Mouse (Mus musculus): Measurements from ENCODE around the gene Aff3. TPM values are rescaled to one million over a fixed set of nuclear protein-coding genes. Genes with fewer than 3 reads are reported as not detected.

Aff3 gene
- polyA plus RNA-seq, 1 experiment from 2014 or later, result 38.0 TPM

DNA sequence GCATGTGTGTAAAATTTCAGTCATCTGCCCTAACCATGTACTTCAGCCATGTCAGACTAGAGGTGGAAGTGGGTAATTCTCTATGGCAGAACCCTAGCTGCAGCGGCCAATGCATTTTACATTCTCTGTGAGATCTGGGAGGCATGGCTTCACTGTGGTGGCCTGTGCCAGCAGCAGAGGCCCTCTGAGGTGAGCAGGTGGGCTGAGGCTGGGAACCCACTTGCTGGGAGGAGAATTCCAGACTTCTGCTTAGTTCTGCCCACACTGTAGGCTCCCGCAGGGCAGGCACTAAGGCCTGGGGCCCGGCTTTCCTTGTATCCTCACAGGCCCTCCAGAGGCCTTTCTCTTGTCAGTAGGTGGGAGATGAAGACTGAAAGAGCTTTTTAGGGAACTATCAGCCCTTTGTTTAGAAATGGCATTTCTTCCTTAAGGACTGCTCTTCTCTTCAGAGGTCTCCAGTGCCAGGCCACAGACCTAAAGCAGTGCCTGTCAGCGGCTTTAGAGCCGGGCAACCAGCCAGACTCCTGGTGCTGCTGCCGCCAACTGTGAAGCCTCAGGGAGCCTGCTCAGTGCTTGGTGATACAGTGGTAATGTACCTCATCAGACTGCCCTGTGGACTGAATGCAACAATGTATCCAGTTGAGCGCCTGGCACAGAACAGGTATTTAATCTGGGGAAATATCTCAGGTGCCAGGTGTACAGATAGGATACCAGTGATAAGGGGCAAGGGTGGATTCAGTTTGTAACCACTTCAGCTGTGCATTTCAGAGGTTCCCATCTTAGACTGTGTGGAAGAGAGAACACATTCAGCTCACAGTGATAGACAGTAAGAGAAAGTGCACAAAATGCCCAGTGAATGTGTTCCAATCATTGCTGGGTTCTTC lies 356.7 kb downstream of the Aff3 start:
- no peak overlapping the region for H3K4me3 ChIP-seq
- no peaks in the 10 kb centered on the region for H3K9me3 ChIP-seq
- H3K4me1 ChIP-seq, result peaks cover 13% of the 10 kb centered on the region
- H3K27me3 ChIP-seq (replicated peaks), result no peaks in the 10 kb centered on the region
- ATAC-seq (replicated peaks), result peak; percentile 60
- 56% methylated on average over 7 of the region's 7 CpGs for WGBS
- H3K36me3 ChIP-seq (replicated peaks), result no peaks in the 10 kb centered on the region
- no peak overlapping the region for H3K4me2 ChIP-seq
- no peak overlapping the region for H3K9ac ChIP-seq
- peak overlapping the region; percentile 37 for H3K27ac ChIP-seq

DNA sequence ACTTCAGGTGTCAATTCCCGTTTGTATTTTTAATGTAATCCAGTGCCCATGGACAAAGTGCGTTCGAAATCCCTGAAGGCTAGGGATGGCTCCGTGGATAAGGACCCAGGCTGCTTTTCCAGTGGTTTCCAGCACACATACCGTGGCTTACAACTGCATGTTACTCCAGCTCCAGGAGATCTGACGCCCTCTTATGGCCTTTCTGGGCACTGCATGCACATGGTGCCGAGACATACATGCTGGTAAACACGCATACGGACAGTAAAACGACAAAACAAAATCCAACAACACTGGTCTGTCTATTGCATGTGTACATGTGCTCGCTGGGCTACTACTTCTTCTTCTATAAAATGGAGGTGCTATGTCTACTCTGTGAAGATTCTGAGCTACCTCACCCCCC lies 357.5 kb downstream of the Aff3 start:
- H3K27ac ChIP-seq, result no peak overlapping the region
- no peak overlapping the region for H3K4me3 ChIP-seq
- no peak for ATAC-seq (replicated peaks)
- H3K4me2 ChIP-seq, result no peak overlapping the region
- peaks cover 13% of the 10 kb centered on the region for H3K4me1 ChIP-seq
- H3K9ac ChIP-seq, result no peak overlapping the region
- 93% methylated on average over 11 of the region's 11 CpGs for WGBS
- H3K9me3 ChIP-seq, result no peaks in the 10 kb centered on the region
- no peaks in the 10 kb centered on the region for H3K27me3 ChIP-seq (replicated peaks)
- no peaks in the 10 kb centered on the region for H3K36me3 ChIP-seq (replicated peaks)

- H3K27me3 ChIP-seq (replicated peaks), result no peaks in the 10 kb centered on the region
- ATAC-seq (replicated peaks), result no peak
- H3K4me3 ChIP-seq, result no peak overlapping the region
- H3K36me3 ChIP-seq (replicated peaks), result no peaks in the 10 kb centered on the region
- 87% methylated on average over 7 of the region's 7 CpGs for WGBS
- peaks cover 13% of the 10 kb centered on the region for H3K4me1 ChIP-seq
- H3K9me3 ChIP-seq, result no peaks in the 10 kb centered on the region
- H3K27ac ChIP-seq, result no peak overlapping the region
- H3K4me2 ChIP-seq, result no peak overlapping the region
- H3K9ac ChIP-seq, result no peak overlapping the region
Observed at GRCm38 (mm10) chr1:38306146-38306545, 358.6 kb downstream of the Aff3 start.

- Histone ChIP-seq H3K36me3 (replicated peaks) (no peaks in the 10 kb centered on the region), H3K9ac (no peak overlapping the region), H3K27me3 (replicated peaks) (no peaks in the 10 kb centered on the region), H3K4me2 (no peak overlapping the region), H3K4me3 (no peak overlapping the region), H3K9me3 (no peaks in the 10 kb centered on the region), H3K4me1 (peaks cover 13% of the 10 kb centered on the region), H3K27ac (no peak overlapping the region)
- ATAC-seq (replicated peaks), result no peak
- 88% methylated on average over 11 of the region's 11 CpGs for WGBS
Observed at GRCm38 (mm10) chr1:38304376-38304775, 360.4 kb downstream of the Aff3 start.

DNA sequence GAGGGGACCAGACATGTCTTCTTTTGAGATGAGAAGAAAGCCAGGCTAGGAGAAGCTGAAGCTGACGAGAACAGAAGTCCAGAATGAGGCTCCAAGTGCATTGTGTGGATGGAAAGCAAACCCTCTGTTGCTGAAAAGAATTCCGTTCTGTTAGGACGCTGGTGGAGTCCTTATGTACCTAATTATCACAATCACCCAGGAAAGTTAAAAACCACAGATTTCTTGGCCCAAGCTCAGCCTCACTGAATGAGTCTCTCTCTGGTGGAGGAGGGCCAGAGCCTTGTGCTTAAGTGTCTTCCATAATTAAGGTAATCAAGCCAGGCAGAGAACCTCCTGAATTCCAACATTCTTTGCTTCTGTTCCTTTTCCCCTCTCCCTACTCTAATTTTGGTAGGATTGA lies 366.5 kb downstream of the Aff3 start:
- Histone ChIP-seq H3K27ac (no peak overlapping the region), H3K27me3 (replicated peaks) (no peaks in the 10 kb centered on the region), H3K9ac (no peak overlapping the region), H3K9me3 (no peaks in the 10 kb centered on the region), H3K4me1 (peaks cover 2% of the 10 kb centered on the region), H3K36me3 (replicated peaks) (no peaks in the 10 kb centered on the region), H3K4me3 (no peak overlapping the region), H3K4me2 (no peak overlapping the region)
- ATAC-seq (replicated peaks), result no peak
- WGBS, result 68% methylated on average over 3 of the region's 3 CpGs

DNA sequence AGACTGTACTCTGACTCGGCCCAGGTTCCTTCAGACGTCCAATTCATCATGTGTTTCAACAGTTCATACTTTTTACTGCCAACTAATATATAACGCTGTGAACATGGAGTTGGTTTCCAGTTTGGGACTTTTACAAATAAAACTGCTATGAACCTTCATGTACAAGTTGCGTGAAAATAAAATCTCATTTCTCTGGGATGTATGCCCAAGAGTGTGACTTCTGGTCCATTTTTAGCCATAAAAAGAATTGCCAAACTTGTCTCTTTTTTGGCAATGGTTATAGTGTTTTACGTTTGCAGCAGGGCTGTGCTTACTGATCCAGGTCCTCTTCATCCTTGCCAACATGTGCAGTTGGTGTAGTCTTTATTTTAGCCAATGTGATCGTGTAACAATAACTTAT lies 369.8 kb downstream of the Aff3 start:
- H3K9ac ChIP-seq, result no peak overlapping the region
- no peak overlapping the region for H3K4me2 ChIP-seq
- no peaks in the 10 kb centered on the region for H3K27me3 ChIP-seq (replicated peaks)
- no peak for ATAC-seq (replicated peaks)
- 92% methylated on average over 6 of the region's 6 CpGs for WGBS
- H3K9me3 ChIP-seq, result no peaks in the 10 kb centered on the region
- H3K36me3 ChIP-seq (replicated peaks), result no peaks in the 10 kb centered on the region
- H3K4me3 ChIP-seq, result no peak overlapping the region
- H3K27ac ChIP-seq, result no peak overlapping the region
- peaks cover 8% of the 10 kb centered on the region for H3K4me1 ChIP-seq

- Histone ChIP-seq H3K27me3 (replicated peaks) (no peaks in the 10 kb centered on the region), H3K4me3 (no peak overlapping the region), H3K4me1 (peaks cover 8% of the 10 kb centered on the region), H3K4me2 (no peak overlapping the region), H3K36me3 (replicated peaks) (no peaks in the 10 kb centered on the region), H3K9me3 (no peaks in the 10 kb centered on the region), H3K27ac (no peak overlapping the region), H3K9ac (no peak overlapping the region)
- WGBS, result 97% methylated on average over 9 of the region's 9 CpGs
- no peak for ATAC-seq (replicated peaks)
Observed at GRCm38 (mm10) chr1:38294336-38294695, 370.4 kb downstream of the Aff3 start.

DNA sequence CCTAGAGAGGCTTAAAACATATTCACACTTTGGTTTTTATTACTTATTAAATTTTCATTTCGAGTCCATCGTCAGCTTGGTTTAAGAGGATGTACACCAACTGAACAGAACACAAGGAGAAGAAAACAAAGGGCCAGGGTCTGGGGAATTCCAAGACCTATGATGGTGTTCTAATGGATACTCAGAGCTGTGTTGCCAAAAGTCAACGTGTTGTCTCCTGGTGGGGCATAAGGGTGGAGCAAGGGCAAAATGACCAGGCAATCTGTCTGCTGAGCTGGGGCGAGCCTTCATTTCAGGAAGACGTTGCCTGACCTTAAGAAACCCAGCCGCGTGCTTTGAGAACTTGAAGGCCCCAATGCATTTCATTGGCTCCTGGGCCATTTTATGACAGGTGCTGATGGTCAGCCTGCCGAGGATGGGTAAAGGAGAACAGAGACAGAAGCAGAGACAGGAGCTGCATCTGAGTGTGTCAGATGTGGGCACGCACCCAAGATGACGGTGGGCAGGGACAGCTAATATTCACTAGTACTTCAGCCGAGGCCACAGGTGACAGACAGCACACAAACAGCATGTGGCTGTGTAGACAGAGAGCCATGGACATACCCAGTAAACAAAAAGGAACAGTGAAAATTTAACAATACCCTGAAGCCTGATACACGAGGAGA lies 371.0 kb downstream of the Aff3 start:
- Histone ChIP-seq H3K4me1 (peaks cover 8% of the 10 kb centered on the region), H3K4me3 (no peak overlapping the region), H3K4me2 (no peak overlapping the region), H3K27ac (no peak overlapping the region), H3K27me3 (replicated peaks) (no peaks in the 10 kb centered on the region), H3K36me3 (replicated peaks) (no peaks in the 10 kb centered on the region), H3K9ac (no peak overlapping the region), H3K9me3 (no peaks in the 10 kb centered on the region)
- ATAC-seq (replicated peaks), result no peak
- 94% methylated on average over 12 of the region's 12 CpGs for WGBS

DNA sequence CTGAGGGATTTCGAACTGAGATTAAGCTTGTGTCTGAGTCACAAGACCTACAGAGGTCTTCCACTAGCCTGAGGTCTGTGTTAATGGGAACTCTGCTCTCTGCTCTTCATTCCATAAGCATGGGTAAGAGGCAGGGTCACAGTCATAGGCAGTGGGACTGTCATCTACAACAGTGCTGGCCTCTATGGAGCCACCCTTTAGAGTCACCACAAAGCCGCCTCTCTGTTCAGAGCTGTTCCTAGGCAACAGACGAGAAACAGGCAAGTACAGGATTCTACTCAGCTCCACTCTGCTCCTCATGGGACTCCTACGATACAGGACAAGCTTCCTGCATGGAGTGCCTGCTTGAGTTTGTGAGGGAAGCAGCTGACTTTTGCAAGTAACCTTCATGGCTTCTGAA lies 371.9 kb downstream of the Aff3 start:
- Histone ChIP-seq H3K27me3 (replicated peaks) (no peaks in the 10 kb centered on the region), H3K36me3 (replicated peaks) (no peaks in the 10 kb centered on the region), H3K4me2 (no peak overlapping the region), H3K4me3 (no peak overlapping the region), H3K9ac (no peak overlapping the region), H3K9me3 (no peaks in the 10 kb centered on the region), H3K27ac (no peak overlapping the region), H3K4me1 (peaks cover 8% of the 10 kb centered on the region)
- peak; percentile 66 for ATAC-seq (replicated peaks)
- WGBS, result 41% methylated on average over 4 of the region's 4 CpGs

DNA sequence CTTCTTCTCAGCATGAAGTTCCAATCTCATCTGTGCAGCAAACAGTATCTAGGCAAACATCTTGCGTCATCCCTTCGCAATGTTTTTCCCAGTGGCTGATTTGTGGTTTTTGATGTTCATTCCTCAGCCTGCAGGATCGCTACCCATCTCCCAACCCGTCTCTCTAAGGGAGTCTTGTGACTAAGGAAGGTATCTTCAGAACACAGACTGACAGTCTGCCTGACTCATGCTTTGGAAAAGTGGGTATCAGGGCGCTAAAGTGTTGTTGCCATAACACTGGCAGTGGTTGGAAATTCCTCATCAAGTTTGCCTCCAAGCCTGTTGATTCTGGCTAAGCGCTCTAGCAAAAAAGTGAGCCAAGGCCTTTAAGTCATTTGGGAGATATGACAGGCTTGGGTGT lies 372.8 kb downstream of the Aff3 start:
- no peak overlapping the region for H3K9ac ChIP-seq
- H3K9me3 ChIP-seq, result no peaks in the 10 kb centered on the region
- no peak overlapping the region for H3K4me2 ChIP-seq
- H3K4me3 ChIP-seq, result no peak overlapping the region
- H3K36me3 ChIP-seq (replicated peaks), result no peaks in the 10 kb centered on the region
- no peaks in the 10 kb centered on the region for H3K27me3 ChIP-seq (replicated peaks)
- H3K27ac ChIP-seq, result no peak overlapping the region
- H3K4me1 ChIP-seq, result peaks cover 8% of the 10 kb centered on the region
- no peak for ATAC-seq (replicated peaks)
- WGBS, result 92% methylated on average over 6 of the region's 6 CpGs

DNA sequence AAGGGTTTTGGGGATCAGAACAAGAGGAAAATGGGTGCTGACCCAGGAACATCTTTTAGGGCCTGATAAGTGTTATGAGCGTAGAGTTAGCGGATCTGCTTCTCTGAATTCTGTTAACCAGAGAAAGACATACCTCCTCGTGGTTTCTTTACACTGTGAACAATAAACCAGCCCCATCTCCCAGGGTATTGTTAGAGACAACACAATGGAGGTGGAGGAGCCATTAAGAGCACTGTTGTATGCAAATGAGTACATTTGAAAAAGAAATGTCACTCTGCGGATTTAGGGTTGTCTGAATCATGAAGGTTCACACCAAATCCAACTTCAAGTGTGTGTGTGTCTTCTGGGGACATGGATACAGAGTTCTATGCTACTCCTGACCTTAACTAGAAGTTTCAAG lies 373.3 kb downstream of the Aff3 start:
- 73% methylated on average over 4 of the region's 4 CpGs for WGBS
- ATAC-seq (replicated peaks), result no peak
- no peak overlapping the region for H3K9ac ChIP-seq
- H3K9me3 ChIP-seq, result no peaks in the 10 kb centered on the region
- H3K27ac ChIP-seq, result no peak overlapping the region
- H3K4me1 ChIP-seq, result peaks cover 8% of the 10 kb centered on the region
- H3K36me3 ChIP-seq (replicated peaks), result no peaks in the 10 kb centered on the region
- H3K4me2 ChIP-seq, result no peak overlapping the region
- no peaks in the 10 kb centered on the region for H3K27me3 ChIP-seq (replicated peaks)
- H3K4me3 ChIP-seq, result no peak overlapping the region

GRCm38 (mm10) chr1:38290881-38291280 lies 373.9 kb downstream of the Aff3 start:
- Histone ChIP-seq H3K27ac (0 out of 2 replicates have a peak overlapping the region, but pooled peaks have one; percentile 22), H3K36me3 (replicated peaks) (no peaks in the 10 kb centered on the region), H3K9me3 (no peaks in the 10 kb centered on the region), H3K4me3 (no peak overlapping the region), H3K9ac (no peak overlapping the region), H3K4me2 (no peak overlapping the region), H3K4me1 (peaks cover 8% of the 10 kb centered on the region), H3K27me3 (replicated peaks) (no peaks in the 10 kb centered on the region)
- ATAC-seq (replicated peaks), result no peak
- WGBS, result 84% methylated on average over 7 of the region's 7 CpGs

GRCm38 (mm10) chr1:38289891-38290290 lies 374.9 kb downstream of the Aff3 start:
- Histone ChIP-seq H3K36me3 (replicated peaks) (no peaks in the 10 kb centered on the region), H3K4me3 (no peak overlapping the region), H3K27ac (no peak overlapping the region), H3K4me1 (peaks cover 8% of the 10 kb centered on the region), H3K9ac (no peak overlapping the region), H3K4me2 (no peak overlapping the region), H3K27me3 (replicated peaks) (no peaks in the 10 kb centered on the region), H3K9me3 (no peaks in the 10 kb centered on the region)
- no peak for ATAC-seq (replicated peaks)
- 89% methylated on average over 5 of the region's 5 CpGs for WGBS

All from midbrain, embryonic 15.5 days (tissue).